Mouse (Mus musculus) thymus, adult 2 months (tissue): Measurements from ENCODE around the gene Igf1r. TPM values are rescaled to one million over a fixed set of nuclear protein-coding genes. Genes with fewer than 3 reads are reported as not detected.

Experiments
- DNase-seq: peaks from one replicate; pipeline ENCODE4 v3.0.0; 2021
- H3K27ac ChIP-seq: fragments of 200-500 bp; 2 replicates; pipeline ENCODE4 v1.5.1; 2012; ENCODE audit warnings: low read length, control low read depth; ENCODE audit not compliant: control insufficient read depth, insufficient read depth
- H3K27me3 ChIP-seq: fragments of 200-500 bp; 2 replicates; pipeline ENCODE4 v1.6.1; 2012; ENCODE audit warnings: mild to moderate bottlenecking, low read length, moderate library complexity, mixed read lengths; ENCODE audit not compliant: control insufficient read depth, insufficient read depth
- H3K36me3 ChIP-seq: fragments of 200-500 bp; 2 replicates; pipeline ENCODE4 v1.6.1; 2012; ENCODE audit warnings: mild to moderate bottlenecking, low read length, moderate library complexity; ENCODE audit not compliant: control insufficient read depth, insufficient read depth
- H3K4me1 ChIP-seq: fragments of 200-500 bp; replicated peaks from 2 replicates; pipeline ENCODE4 v1.6.1; 2012; ENCODE audit warnings: low read length; ENCODE audit not compliant: control insufficient read depth, insufficient read depth
- H3K4me3 ChIP-seq: fragments of 200-500 bp; 2 replicates; pipeline ENCODE4 v1.5.1; 2012; ENCODE audit warnings: mild to moderate bottlenecking, low read length, control low read depth, moderate library complexity; ENCODE audit not compliant: control insufficient read depth, insufficient read depth
- CTCF ChIP-seq: fragments of 200-500 bp; IDR thresholded peaks from 2 replicates; pipeline ENCODE4 v1.5.1; 2012; ENCODE audit warnings: mild to moderate bottlenecking, control low read depth, low read length, moderate library complexity, borderline replicate concordance; ENCODE audit not compliant: control insufficient read depth, poor library complexity, insufficient read depth; ENCODE audit errors: extremely low read depth
- POLR2A ChIP-seq: fragments of 200-500 bp; IDR thresholded peaks from 2 replicates; pipeline ENCODE4 v1.6.1; 2012; ENCODE audit warnings: mild to moderate bottlenecking, low read length, control low read depth, moderate library complexity; ENCODE audit not compliant: control insufficient read depth, poor library complexity, insufficient read depth; ENCODE audit errors: extremely low read depth
- WGBS: fragments of 180-500 bp; shearing (Covaris S2); methylation state at CpG from one replicate; pipeline ENCODE4 v1.1.7; 2018; 5-methylcytosine and 5-hydroxymethylcytosine counted together
- polyA plus RNA-seq: library from polyadenylated mRNA; depleted of rRNA; stranded (reverse); fragments of >200 nt; gene quantifications from 2 replicates; pipeline ENCODE4 v1.2.3, GENCODE M21; 2012

Igf1r gene
- polyA plus RNA-seq, 1 experiment = 9.2 TPM

- WGBS = 86% methylated on average over 2 of the region's 2 CpGs
- Histone ChIP-seq H3K27me3 (no peaks in the 10 kb centered on the region), H3K27ac (no peak overlapping the region), H3K36me3 (no peaks in the 10 kb centered on the region), H3K4me3 (no peak overlapping the region), H3K4me1 (no peaks in the 10 kb centered on the region)
- no peak for DNase-seq
- TF ChIP-seq CTCF = no peak
- no peak for TF ChIP-seq POLR2A
These were observed 69.1 kb downstream of the Igf1r start for GRCm38 (mm10) chr7:68021741-68022140.

GRCm38 (mm10) chr7:68022188-68022587, 69.6 kb downstream of the Igf1r start:
- H3K36me3 ChIP-seq = no peaks in the 10 kb centered on the region
- WGBS = 96% methylated on average over 6 of the region's 6 CpGs

GRCm38 (mm10) chr7:68023882-68024281, 71.3 kb downstream of the Igf1r start:
- no peak for DNase-seq
- no peak overlapping the region for H3K27ac ChIP-seq
- 97% methylated on average over 4 of the region's 4 CpGs for WGBS
- H3K27me3 ChIP-seq = no peaks in the 10 kb centered on the region
- no peak overlapping the region for H3K4me3 ChIP-seq
- no peaks in the 10 kb centered on the region for H3K36me3 ChIP-seq
- no peaks in the 10 kb centered on the region for H3K4me1 ChIP-seq
- TF ChIP-seq CTCF (no peak), POLR2A (no peak)

More at GRCm38 (mm10) chr7:68022188-68022587, 69.6 kb downstream of the Igf1r start:
- Histone ChIP-seq H3K4me3 (no peak overlapping the region), H3K27me3 (no peaks in the 10 kb centered on the region), H3K27ac (no peak overlapping the region), H3K4me1 (no peaks in the 10 kb centered on the region)
- no peak for DNase-seq
- TF ChIP-seq CTCF (no peak), POLR2A (no peak)

GRCm38 (mm10) chr7:68024625-68025024, 72.0 kb downstream of the Igf1r start:
- WGBS = 97% methylated on average over 4 of the region's 4 CpGs
- no peak for DNase-seq
- no peak for TF ChIP-seq CTCF
- TF ChIP-seq POLR2A = no peak
- Histone ChIP-seq H3K4me3 (no peak overlapping the region), H3K27ac (no peak overlapping the region), H3K4me1 (no peaks in the 10 kb centered on the region), H3K36me3 (no peaks in the 10 kb centered on the region), H3K27me3 (no peaks in the 10 kb centered on the region)

- H3K4me3 ChIP-seq = no peak overlapping the region
- no peak for DNase-seq
- 94% methylated on average over 3 of the region's 3 CpGs for WGBS
- no peak for TF ChIP-seq CTCF
- no peak for TF ChIP-seq POLR2A
- no peaks in the 10 kb centered on the region for H3K27me3 ChIP-seq
- H3K27ac ChIP-seq = no peak overlapping the region
- H3K36me3 ChIP-seq = no peaks in the 10 kb centered on the region
- no peaks in the 10 kb centered on the region for H3K4me1 ChIP-seq
These were observed 72.8 kb downstream of the Igf1r start for GRCm38 (mm10) chr7:68025396-68025795.

GRCm38 (mm10) chr7:68026076-68026475, 73.4 kb downstream of the Igf1r start:
- DNase-seq = no peak
- H3K27ac ChIP-seq = no peak overlapping the region

GRCm38 (mm10) chr7:68028167-68028566, 75.5 kb downstream of the Igf1r start:
- Histone ChIP-seq H3K36me3 (no peaks in the 10 kb centered on the region), H3K4me3 (no peak overlapping the region), H3K27ac (no peak overlapping the region), H3K27me3 (no peaks in the 10 kb centered on the region), H3K4me1 (no peaks in the 10 kb centered on the region)
- WGBS = 92% methylated on average over 4 of the region's 4 CpGs
- DNase-seq = no peak
- TF ChIP-seq CTCF (no peak), POLR2A (no peak)

More at GRCm38 (mm10) chr7:68026076-68026475, 73.4 kb downstream of the Igf1r start:
- Histone ChIP-seq H3K27me3 (no peaks in the 10 kb centered on the region), H3K4me3 (no peak overlapping the region), H3K4me1 (no peaks in the 10 kb centered on the region), H3K36me3 (no peaks in the 10 kb centered on the region)
- WGBS = 97% methylated on average over 9 of the region's 9 CpGs
- TF ChIP-seq CTCF (no peak), POLR2A (no peak)
